Mouse (Mus musculus) myocyte (in vitro differentiated cells): ENCODE data around the gene Myo6.

Source experiments
- MAX ChIP-seq: IDR thresholded peaks from one replicate; pipeline ENCODE4 v1.6.1; 2011; ENCODE audit warnings: low read depth, mild to moderate bottlenecking, control low read depth
- MYOD1 ChIP-seq, 3 experiments: IDR thresholded peaks; one replicate each; pipeline ENCODE4 v1.6.1; 2011; ENCODE audit warnings: control low read depth in 2 of 3, low read depth in 2 of 3, mild to moderate bottlenecking in 2 of 3, moderate library complexity in 1 of 3; ENCODE audit not compliant: insufficient read length in 2 of 3, control insufficient read depth in 1 of 3
- MYOG ChIP-seq, 3 experiments: IDR thresholded peaks; one replicate each; pipeline ENCODE4 v1.6.1; 2011; ENCODE audit warnings: control low read depth in 2 of 3, low read depth in 2 of 3, mild to moderate bottlenecking in 2 of 3; ENCODE audit not compliant: insufficient read length in 2 of 3, control insufficient read depth in 1 of 3, insufficient read depth in 1 of 3
- POLR2A ChIP-seq: IDR thresholded peaks from one replicate; pipeline ENCODE4 v1.6.1; 2011; ENCODE audit warnings: low read depth, mild to moderate bottlenecking, control low read depth, moderate library complexity; ENCODE audit not compliant: insufficient read length
- POLR2AphosphoS2 ChIP-seq: IDR thresholded peaks from one replicate; pipeline ENCODE4 v1.6.1; 2011; ENCODE audit warnings: low read depth, control low read depth; ENCODE audit not compliant: insufficient read length
- TCF12 ChIP-seq: IDR thresholded peaks from one replicate; pipeline ENCODE4 v1.6.1; 2011; ENCODE audit warnings: mild to moderate bottlenecking, control low read depth; ENCODE audit not compliant: poor library complexity, insufficient read depth, severe bottlenecking
- TCF3 ChIP-seq: IDR thresholded peaks from one replicate; pipeline ENCODE4 v1.6.1; 2011; ENCODE audit warnings: low read depth, control low read depth; ENCODE audit not compliant: insufficient read length
- USF1 ChIP-seq: IDR thresholded peaks from one replicate; pipeline ENCODE4 v1.6.1; 2011; ENCODE audit warnings: low read depth, mild to moderate bottlenecking, control low read depth, moderate library complexity

- no peak for TF ChIP-seq MYOD1 (IDR thresholded peaks at IDR 0.05; ENCODE audit: control insufficient read depth in 1 of 3, insufficient read length in 2 of 3, low read depth in 2 of 3)
- no peak for TF ChIP-seq MYOG (IDR thresholded peaks at IDR 0.05; ENCODE audit: control insufficient read depth in 1 of 3, insufficient read depth in 1 of 3, insufficient read length in 2 of 3, low read depth in 2 of 3)
- TF ChIP-seq POLR2A, result no peak
- TF ChIP-seq POLR2AphosphoS2, result no peak
- no peak for TF ChIP-seq TCF3
- no peak for TF ChIP-seq MAX
- no peak for TF ChIP-seq USF1
- TF ChIP-seq TCF12, result no peak
Measured at GRCm38 (mm10) chr9:80299031-80299430, 134.2 kb downstream of the Myo6 start.
